Mouse (Mus musculus) adrenal gland, postnatal 25 days (tissue): ENCODE measurements around the gene Smg6. TPM values are rescaled to one million over a fixed set of nuclear protein-coding genes. Genes with fewer than 3 reads are reported as not detected.

Source experiments
- DNase-seq: peaks from one replicate; pipeline ENCODE4 v3.0.0; 2021; ENCODE audit warnings: mixed read lengths
- total RNA-seq: library from RNA; stranded (reverse); gene quantifications from 2 replicates; pipeline ENCODE4 v1.2.3, GENCODE M21; 2021

Smg6 gene
- total RNA-seq, 1 experiment from 2014 or later: 32.8 TPM

DNA sequence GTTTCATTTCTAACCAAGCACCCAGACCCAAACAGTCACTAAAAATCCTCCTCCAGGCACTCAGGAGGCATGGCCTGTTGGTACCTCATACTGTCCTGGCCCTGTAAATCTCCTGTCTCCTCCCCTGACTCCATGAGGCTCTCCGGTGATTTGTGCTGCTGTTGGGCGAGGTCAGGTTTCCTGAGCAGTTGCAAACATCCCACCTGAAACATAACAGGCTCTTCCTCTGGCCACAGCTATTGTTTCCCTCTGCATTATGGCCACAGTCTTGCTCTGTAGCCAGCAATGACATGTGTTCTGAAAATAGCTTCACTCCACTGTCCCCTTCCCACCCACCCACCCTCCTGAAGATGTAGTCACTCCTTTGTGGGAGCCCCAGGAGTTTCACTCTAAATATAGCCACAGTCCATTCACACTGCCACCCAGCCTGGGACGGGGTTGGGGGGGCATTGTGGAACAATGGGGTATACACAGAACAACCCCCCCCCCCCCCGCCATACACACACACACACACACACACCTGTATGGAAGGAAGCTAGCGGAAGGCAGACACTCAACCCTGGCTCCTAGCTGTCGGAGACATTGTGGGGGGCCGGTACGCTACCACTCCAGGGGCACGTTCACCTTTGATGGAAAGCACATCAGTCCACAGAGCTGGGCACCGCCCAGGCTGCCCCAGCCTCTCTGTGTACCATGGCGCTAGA, 222.9 kb downstream of the Smg6 start:
- DNase-seq: no peak

DNA sequence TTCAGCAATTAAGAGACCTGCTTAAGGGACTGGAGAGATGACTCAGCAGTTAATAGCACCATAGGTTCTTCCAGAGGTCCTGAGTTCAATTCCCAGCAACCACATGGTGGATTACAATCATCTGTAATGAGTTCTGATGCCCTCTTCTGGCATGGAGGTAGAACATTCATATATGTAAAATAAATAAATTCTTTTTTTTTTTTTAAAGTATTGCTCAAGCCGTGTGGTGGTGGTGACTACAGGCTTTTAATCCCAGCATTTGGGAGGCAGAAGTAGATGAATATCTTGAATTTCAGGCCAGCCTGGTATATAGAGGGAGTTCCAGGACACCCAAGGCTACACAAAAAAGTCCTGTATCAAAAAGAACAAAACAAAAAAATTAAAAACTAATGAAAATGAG, 224.7 kb downstream of the Smg6 start:
- no peak for DNase-seq

DNA sequence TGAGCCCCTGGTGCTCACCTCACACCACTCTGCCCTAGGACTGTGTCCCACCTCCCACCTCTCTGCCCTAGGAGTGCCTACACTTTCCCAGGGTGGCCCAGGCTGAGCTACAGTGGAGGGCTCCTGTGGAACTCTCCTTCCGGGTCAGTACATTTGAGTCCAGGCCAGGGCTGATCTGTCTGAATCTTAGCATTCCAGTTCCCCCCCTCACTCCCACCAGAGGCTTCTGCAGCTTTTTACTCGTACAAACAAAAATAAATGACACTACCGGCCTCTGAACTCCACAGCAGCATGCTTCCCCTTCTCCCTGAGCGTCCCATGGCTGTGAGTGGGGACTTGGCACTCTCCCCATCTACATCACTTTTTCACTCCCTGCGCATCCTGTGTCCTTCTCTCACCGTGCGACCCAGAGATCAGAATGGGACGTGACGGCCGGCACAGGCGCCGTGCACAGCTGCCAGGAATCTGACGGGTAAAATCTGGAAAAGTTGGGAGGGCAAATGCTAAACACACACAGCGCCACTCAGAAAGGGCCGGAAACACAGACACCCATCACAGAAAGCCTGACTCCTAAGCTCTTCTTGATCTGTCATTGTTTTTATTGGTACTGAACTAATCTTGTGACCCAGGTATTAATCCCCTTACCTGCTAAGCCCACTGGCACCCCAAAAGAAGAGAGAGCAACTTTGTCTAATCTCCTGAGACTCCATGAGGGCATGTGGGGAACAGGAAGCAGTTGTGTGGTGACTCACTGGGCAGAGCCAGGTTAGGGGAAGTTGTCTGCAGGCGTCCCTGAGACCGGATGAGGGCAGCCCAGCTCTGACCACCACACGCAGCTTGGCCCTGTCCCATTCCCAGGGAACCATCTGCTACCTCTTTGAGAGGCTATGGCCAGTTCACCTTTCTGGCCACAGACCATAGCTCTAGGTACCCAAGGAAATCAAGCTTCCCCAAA, 227.3 kb downstream of the Smg6 start:
- no peak for DNase-seq

DNA sequence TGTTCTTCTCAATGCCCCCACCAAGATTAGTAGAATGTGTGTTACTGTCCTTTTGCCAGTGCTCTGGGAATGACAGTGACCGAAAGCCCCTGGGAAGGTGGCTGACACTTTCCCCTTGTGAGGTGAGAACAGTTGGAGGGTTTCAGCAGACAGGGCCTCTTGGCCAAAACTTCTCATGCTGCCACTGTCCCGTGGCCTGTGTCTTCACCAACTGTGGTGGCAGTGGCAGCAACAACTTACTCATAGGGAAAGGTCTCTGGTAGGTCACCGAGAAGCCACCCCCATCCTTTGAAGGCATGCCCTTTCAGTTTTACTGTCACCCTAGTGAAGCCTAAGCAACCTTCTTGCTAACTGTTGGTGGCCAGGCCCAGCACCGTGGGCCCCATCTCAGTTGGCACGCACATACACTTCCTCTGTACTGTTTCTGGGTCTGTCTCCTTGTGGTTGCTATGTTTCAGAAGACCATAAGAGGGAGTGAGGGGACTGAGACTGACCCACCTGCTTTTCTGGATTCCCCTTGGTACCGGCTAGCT, 228.5 kb downstream of the Smg6 start:
- no peak for DNase-seq

DNA sequence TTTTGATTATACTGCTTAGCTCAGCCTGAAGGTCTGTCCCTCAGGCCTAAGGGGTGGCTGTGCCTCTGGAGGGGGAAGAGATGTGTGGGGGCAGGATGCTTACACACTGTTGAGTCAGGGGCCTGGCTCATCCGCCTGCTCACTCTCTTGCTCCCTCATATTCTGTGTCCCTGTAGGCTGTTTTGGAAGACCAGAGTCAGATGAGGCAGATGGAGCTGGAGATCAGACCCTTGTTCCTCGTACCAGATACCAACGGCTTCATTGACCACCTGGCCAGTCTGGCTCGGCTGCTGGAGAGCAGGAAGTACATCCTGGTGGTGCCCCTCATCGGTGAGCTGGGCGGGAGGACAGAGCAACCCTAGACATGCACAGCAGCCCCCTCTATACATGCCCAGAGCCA, 230.4 kb downstream of the Smg6 start:
- DNase-seq: no peak

DNA sequence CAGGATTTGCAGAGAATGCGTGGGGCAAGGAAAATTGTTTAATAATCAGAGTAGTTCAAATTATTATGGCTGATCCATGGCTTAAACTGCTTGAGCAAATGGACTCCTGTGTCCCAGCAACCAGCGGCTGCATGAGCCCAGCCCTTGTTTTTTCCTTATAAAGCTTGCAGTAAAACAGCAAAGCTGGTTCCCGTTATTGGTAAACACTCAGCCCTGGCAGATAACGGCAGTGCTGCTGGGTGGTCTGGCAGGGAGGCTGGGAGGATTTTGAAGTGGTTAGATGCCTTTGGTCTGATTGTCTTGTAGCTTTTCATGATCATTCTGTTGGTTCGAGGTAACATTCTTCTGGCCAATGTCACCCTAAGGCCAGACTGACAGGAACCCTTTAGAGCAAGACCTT, 230.8 kb downstream of the Smg6 start:
- DNase-seq: no peak

DNA sequence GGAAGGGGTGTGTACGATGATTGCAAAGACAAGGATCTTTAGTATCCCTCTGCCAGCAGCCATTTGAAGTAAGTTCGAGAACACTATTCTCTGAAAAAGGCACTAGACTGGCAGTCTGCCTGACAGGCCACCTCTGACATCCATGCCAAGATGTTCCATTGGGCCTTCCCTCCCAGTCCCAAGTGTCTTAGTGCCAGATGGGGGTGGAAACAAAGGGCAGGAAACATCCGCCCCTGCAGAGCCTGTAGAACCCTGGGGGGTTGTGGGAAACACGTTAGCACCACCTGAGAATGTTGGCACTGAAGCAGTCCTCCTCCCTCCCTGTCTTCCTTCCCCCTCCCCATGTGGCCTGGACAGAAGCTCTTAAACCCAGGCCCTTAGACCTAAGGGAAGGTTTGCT, 231.4 kb downstream of the Smg6 start:
- no peak for DNase-seq

DNA sequence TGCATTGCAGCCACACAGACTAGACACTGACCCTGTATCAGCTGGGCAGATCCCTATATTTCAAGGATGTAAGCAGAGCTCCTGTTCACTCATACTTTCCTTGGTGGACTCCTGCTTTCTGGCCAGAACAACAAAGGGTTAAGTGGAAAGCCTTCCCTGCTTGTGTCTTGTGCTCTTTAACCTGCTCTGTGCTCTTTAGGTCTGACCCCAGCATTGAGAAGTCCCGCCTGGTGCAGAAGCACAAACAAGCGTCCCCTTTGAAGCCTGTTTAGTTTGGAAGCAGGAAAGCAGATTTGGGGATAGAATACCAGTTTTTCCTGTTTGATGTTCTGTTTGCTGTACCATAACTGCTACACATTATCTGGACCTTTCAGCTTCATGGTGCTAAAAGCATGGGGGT, 232.3 kb downstream of the Smg6 start:
- DNase-seq: no peak

DNA sequence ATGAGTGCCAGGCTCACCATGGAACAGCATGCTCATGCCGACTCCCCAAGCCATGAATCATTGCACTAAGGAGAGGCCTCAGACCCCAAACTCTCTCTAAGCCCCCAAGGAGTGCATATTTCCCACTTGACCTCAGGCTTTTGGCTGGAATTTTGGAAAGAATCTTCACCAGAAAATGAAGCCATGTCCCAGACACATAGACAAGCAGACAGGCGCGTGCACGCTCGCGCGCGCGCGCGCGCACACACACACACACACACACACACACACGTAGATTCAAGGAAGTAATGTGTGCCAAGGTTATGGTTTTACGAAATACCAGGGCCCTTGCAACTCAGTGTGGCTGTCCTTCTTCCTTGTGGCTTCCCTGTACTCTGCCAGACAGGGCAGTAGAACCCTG, 232.8 kb downstream of the Smg6 start:
- no peak for DNase-seq

DNA sequence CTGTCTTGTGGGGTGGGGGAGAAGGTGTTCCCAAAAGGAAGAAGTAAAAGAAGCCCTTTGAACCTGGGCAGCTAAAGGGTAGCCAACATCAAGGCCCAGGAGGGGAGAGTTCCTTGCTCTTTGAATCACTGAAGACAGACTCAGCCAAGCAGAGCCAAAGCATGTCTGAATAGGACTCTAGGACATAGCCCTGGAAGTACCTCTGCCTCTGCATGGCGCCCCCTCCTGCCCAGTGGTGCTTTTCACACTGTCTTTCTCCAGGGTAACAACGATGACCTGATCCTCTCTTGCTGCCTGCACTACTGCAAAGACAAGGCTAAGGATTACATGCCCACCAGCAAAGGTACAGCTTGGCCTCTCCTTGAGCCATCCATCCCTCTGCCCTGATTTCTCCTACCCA, 233.9 kb downstream of the Smg6 start:
- DNase-seq: peak; percentile 57

DNA sequence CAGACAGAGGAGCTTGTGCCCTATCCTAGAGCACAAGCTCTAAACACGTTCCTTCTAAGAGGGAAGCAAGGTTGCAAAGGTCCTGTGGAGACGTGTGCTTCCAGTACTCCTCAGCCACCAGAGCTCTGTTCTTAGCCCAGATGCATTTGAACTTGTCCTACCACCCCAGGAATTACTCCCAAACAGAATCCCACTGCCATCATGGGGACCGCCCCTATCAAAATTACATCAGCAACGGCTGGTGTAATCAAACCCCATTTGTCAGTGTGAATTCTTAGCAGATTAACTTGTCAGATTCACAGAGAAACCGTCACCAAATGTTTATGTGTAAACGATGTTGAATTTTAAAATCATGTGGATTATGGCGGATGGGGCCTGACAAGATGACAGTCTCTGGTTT, 235.3 kb downstream of the Smg6 start:
- DNase-seq: no peak

DNA sequence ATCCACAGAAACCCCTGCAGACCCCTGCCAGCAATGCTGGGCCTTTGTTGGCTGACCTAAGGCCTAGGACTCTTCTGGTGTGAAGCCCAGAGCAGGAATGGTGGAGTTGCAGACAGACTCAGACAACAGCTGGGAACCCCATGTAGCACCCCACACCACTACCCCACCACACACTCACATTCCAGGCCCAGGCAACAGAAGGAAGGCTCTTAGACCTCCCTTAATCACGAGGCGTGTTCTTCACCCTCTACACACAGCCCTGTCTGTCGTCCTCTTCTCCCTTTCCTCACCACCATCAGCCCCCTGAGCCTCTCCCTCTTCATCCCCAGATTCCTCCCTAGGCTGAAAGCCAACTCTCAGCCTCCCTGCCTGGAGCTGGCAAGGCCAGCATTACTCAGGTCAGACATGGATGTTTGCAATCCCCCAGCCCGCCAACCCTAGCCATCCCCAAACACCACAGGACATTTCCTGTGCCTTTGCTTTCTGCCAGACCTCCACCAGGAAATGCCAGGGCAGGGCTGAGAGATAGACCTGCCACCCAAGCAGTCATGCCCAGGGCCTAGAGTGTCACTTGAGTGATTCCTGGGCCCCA, 235.9 kb downstream of the Smg6 start:
- DNase-seq: no peak

DNA sequence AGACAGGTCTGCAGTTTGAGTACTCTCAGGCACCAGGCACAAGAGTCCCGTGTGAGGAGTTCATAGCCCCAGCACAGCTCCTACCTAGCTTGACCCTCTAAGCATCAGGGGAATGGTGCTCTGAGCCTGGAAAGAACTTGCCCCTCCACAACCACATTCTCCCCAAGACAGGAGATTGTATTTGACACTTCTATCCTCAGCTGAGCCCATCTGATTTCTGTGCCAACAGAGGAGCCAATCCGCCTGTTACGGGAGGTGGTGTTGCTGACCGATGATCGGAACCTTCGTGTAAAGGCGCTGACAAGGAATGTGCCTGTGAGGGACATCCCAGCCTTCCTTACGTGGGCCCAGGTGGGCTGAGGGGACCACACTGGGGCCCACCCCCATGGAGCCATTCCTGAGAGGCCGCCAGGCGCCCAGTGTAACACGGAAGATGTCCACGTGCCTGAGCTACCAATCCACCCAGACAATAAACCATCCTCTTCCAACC, 237.0 kb downstream of the Smg6 start:
- no peak for DNase-seq

DNA sequence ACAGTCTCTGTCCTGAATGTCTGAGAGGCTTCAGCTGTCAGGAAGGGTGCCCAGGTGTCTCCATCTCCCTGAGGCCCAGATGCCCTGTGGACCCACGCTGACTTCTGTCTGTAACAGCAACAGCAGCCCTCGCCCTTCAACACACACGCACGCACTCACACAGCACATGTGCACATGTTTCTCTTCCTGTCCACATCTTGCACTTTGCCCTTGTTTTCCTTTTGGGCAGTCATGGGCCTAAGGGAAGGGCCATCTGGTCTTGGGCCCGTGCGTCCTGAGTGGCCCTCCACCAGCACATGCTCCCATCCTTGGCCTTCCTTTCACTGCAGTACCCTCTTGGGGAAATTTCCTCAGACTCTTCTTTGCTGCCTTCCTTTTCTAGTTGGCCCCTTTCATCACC, 237.8 kb downstream of the Smg6 start:
- DNase-seq: no peak

DNA sequence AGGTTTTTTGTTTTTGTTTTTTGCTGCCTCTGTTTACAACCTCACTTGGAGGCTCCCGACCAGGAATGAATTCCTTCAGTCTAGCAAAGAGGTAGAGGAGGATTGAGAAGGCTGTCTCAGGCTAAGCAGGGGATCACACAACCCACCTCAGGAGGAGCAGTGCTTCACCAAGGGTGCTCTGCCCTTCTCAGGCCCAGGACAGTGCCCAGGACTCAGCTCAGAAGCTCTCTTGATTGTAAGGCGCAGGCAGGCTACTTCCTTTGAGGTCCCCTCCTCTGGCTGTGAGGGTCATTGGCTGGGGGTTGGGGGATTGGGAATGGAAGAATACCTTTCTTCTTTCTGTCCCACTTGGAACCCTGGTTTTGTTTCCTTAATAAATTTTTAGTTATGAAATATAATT, 238.4 kb downstream of the Smg6 start:
- DNase-seq: no peak

DNA sequence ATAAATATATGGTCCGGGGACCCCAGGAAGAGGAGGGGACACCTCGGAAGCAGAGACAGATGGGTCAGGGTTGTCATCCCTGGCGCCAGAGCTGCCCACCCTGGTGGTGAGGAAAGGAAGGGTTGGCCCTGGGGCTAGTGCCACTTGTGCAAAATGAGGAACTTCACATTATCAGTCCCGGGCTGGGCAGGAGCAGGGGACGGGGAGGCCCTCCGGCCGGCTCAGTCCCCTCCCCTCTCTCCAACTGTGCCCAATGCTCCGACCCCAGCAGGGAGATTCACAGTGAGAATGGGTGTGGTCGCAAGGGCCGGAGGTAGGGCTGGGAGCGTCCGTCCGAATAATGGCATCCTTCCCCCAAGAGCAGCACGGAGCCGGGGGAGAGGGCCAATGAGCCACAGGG, 239.1 kb downstream of the Smg6 start:
- DNase-seq: no peak

DNA sequence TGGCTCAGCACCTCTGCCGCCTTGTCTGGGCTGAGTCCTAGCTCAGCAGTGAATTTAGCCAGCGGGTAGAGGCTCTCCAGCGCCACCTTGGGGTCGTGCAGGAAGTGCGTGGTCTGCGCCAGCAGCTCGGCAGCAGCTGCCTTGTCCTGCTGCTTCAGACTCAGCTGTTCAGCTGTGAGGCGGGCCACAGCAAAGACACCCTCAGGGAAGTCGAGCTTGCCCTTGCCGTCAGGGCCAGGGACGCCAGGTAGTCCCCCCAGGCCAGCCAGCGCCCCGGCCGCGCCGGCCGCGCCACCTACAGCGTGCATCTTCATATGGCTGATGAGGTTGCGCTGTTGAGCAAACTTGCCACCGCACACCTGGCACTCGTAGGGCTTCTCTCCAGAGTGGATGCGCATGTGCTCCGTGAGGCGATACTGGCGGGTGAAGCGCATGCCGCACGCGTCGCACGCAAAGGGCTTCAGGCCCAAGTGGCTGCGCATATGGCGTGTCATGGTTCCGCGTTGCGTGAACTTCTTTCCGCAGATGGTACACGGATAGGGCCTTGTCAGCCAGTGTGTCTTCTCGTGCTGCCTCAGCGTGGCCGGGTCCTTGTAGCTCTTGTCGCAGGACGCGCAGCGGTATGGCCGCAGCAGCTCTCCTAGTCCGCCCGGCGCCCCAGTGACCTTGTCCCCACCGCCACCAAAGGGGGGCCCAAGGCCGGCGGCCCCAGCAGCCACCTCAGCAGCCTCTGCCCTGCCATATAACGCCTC, 240.0 kb downstream of the Smg6 start:
- peak; percentile 89 for DNase-seq

DNA sequence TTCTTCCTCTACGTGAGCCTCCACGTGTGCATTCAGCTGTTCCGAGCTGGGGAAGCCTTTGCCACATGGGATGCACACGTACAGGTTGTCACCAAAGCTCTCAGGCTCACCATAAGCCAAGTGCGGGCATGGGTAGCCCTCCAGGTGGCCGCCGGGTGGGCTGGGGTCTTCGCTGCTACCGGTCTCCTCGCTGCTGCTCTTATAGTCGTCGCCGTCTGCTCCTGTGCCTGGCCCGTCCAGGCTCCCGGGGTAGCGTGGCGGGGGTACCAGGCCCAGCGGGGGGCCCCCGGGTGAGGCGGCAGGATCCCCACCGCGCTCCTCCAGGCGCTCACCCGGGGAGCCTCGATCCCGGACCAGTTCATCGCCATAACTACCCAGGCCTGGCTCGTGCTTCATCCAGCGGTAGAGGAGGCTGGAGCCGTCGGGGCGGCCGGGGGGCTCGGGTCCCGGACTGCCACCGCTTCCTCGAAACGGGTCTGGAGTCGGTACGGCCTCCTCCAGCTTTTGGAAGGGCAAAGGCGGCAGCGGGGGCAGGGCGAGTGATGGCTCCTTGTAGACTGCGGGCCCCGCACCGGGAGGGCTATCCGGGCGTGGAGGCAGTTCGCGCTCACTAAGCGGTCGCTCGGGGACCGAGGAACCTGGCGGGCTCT, 240.7 kb downstream of the Smg6 start:
- peak; percentile 35 for DNase-seq

DNA sequence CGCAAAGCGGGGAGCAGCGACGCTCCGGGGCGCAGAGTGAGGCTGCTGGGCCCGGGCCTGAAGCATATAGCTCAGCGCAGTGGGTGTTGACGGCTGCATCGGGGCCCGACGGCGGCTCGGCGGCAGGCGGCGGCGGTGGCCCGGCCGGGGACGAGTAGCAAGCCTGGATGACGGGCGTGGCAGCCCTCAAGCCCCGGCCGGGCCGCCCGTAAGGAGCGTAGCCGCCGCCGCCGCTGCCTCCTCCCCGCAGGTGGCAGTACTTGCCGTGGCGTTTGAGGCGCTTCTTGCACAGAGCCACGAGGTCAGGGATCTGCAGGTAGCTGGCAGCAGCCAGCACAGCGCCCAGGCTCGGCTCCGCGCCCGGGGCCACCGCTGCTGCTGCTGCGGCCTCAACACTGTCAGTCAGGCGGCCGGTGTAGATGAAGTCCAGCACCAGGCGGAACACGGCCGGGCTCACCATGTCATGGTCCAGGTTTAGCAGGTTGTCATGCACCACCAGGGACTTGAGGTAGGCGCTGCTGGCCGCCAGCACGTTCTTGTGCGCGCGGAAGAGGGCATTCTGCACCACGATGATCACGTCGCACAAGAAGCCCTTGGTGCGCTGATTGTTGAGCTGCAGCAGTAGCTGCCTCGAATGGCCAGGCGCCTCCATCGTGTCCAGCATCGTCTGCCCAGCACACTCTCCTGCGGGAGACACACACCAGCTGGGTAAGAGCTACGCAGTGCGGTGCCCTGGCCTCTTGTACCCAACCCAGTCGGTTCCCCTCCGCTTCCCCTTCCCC, 241.4 kb downstream of the Smg6 start:
- DNase-seq: peak; percentile 40
